Mouse (Mus musculus): ENCODE results near the gene Ephb1. TPM values are rescaled to one million over a fixed set of nuclear protein-coding genes. Genes with fewer than 3 reads are reported as not detected.

Ephb1 gene
- total RNA-seq (2021), result 10 to 100 TPM; 20.3 to 26.9 TPM
- long read RNA-seq, experiment 1, full-length matches to known transcripts, result 31 of 41 reads
- long read RNA-seq, experiment 1, partial matches to known transcripts, result 5 of 41 reads
- long read RNA-seq, experiment 1, other reads (novel, unspliced or antisense), result 5 of 41 reads
- long read RNA-seq, experiment 2, full-length matches to known transcripts, result 11 of 19 reads
- long read RNA-seq, experiment 2, partial matches to known transcripts, result 4 of 19 reads
- long read RNA-seq, experiment 2, other reads (novel, unspliced or antisense), result 4 of 19 reads

GRCm38 (mm10) chr9:102354561-102354973 is at the start of gene Ephb1:
Ephb1 (minus strand) TSS chr9:102354693.
- peak; percentile 85 to 87 for DNase-seq (ENCODE audit: low spot score in 2 of 2)

- peak; percentile 64 to 70 for DNase-seq (ENCODE audit: low spot score in 2 of 2)
Measured at GRCm38 (mm10) chr9:102403086-102404021, 48.9 kb upstream of the Ephb1 start.

GRCm38 (mm10) chr9:102402671-102403070 is 48.2 kb upstream of the Ephb1 start:
- DNase-seq (ENCODE audit: low spot score in 2 of 2), result no peak

GRCm38 (mm10) chr9:102388266-102388665 is 33.8 kb upstream of the Ephb1 start:
- DNase-seq (ENCODE audit: low spot score in 2 of 2), result no peak

GRCm38 (mm10) chr9:102386816-102387215 is 32.3 kb upstream of the Ephb1 start:
- no peak for DNase-seq (ENCODE audit: low spot score in 2 of 2)

- DNase-seq (ENCODE audit: low spot score in 2 of 2), result no peak
Measured at GRCm38 (mm10) chr9:102380235-102380634, 25.7 kb upstream of the Ephb1 start.

GRCm38 (mm10) chr9:102374661-102375060 is 20.2 kb upstream of the Ephb1 start:
- DNase-seq (ENCODE audit: low spot score in 2 of 2), result no peak

GRCm38 (mm10) chr9:102373886-102374285 is 19.4 kb upstream of the Ephb1 start:
- no peak for DNase-seq (ENCODE audit: low spot score in 2 of 2)

- DNase-seq (ENCODE audit: low spot score in 2 of 2), result no peak
Measured at GRCm38 (mm10) chr9:102371936-102372335, 17.4 kb upstream of the Ephb1 start.

- DNase-seq (ENCODE audit: low spot score in 2 of 2), result no peak
Measured at GRCm38 (mm10) chr9:102371036-102371770, 16.7 kb upstream of the Ephb1 start.

- no peak for DNase-seq (ENCODE audit: low spot score in 2 of 2)
Measured at GRCm38 (mm10) chr9:102370141-102370540, 15.6 kb upstream of the Ephb1 start.

GRCm38 (mm10) chr9:102369141-102369540 is 14.6 kb upstream of the Ephb1 start:
- DNase-seq (ENCODE audit: low spot score in 2 of 2), result no peak

- no peak for DNase-seq (ENCODE audit: low spot score in 2 of 2)
Measured at GRCm38 (mm10) chr9:102367796-102368195, 13.3 kb upstream of the Ephb1 start.

GRCm38 (mm10) chr9:102365536-102365935 is 11.0 kb upstream of the Ephb1 start:
- no peak for DNase-seq (ENCODE audit: low spot score in 2 of 2)

GRCm38 (mm10) chr9:102359311-102359710 is 4.8 kb upstream of the Ephb1 start:
- DNase-seq (ENCODE audit: low spot score in 2 of 2), result no peak

- DNase-seq (ENCODE audit: low spot score in 2 of 2), result no peak
Measured at GRCm38 (mm10) chr9:102358711-102359110, 4.2 kb upstream of the Ephb1 start.

- no peak for DNase-seq (ENCODE audit: low spot score in 2 of 2)
Measured at GRCm38 (mm10) chr9:102358011-102358410, 3.5 kb upstream of the Ephb1 start.

- DNase-seq (ENCODE audit: low spot score in 2 of 2), result no peak
Measured at GRCm38 (mm10) chr9:102356516-102356915, 2.0 kb upstream of the Ephb1 start.

- no peak for DNase-seq (ENCODE audit: low spot score in 2 of 2)
Measured at GRCm38 (mm10) chr9:102355726-102356125, 1.2 kb upstream of the Ephb1 start.

GRCm38 (mm10) chr9:102353636-102354491 is 629 bp downstream of the Ephb1 start:
- peak in 1 of 2 experiments; percentile 47 for DNase-seq (ENCODE audit: low spot score in 2 of 2)
